Mouse (Mus musculus) hindbrain, embryonic 14.5 days (tissue): ENCODE results near the gene Sstr4. TPM values are rescaled to one million over a fixed set of nuclear protein-coding genes. Genes with fewer than 3 reads are reported as not detected.

ENCODE experiments used
- ATAC-seq: fragments of 200-750 bp; cut with Nextera tagmentation; 2 replicates; pipeline ENCODE4 v1.8.0; 2017; ENCODE audit warnings: moderate number of reproducible peaks, mild to moderate bottlenecking, moderate TSS enrichment, moderate library complexity; ENCODE audit not compliant: low FRiP score
- DNase-seq: peaks from one replicate; pipeline ENCODE4 v3.0.0-alpha.2; 2015; ENCODE audit warnings: low spot score
- H3K27ac ChIP-seq: fragments of 300-500 bp; sonication (generic); 2 replicates; pipeline ENCODE4 v1.5.1; 2014; ENCODE audit warnings: mild to moderate bottlenecking, moderate library complexity
- H3K27me3 ChIP-seq: fragments of 300-500 bp; sonication (generic); 2 replicates; pipeline ENCODE4 v1.6.1; 2014; ENCODE audit warnings: mild to moderate bottlenecking, low read length, mixed read lengths; ENCODE audit not compliant: control insufficient read depth, insufficient read depth
- H3K36me3 ChIP-seq: fragments of 300-500 bp; sonication (generic); replicated peaks from 2 replicates; pipeline ENCODE4 v1.6.1; 2014; ENCODE audit not compliant: control insufficient read depth, insufficient read depth
- H3K4me1 ChIP-seq: fragments of 300-500 bp; sonication (generic); replicated peaks from 2 replicates; pipeline ENCODE4 v1.6.1; 2014; ENCODE audit warnings: antibody characterized with exemption, low read length, mixed read lengths; ENCODE audit not compliant: control insufficient read depth, insufficient read depth
- H3K4me2 ChIP-seq: fragments of 300-500 bp; sonication (generic); replicated peaks from 2 replicates; pipeline ENCODE4 v1.6.1; 2014; ENCODE audit warnings: mild to moderate bottlenecking, moderate library complexity
- H3K4me3 ChIP-seq: fragments of 300-500 bp; sonication (generic); replicated peaks from 2 replicates; pipeline ENCODE4 v1.5.1; 2014; ENCODE audit warnings: mild to moderate bottlenecking, low read length
- H3K9ac ChIP-seq: fragments of 300-500 bp; sonication (generic); 2 replicates; pipeline ENCODE4 v1.6.1; 2014
- H3K9me3 ChIP-seq: fragments of 300-500 bp; sonication (generic); 2 replicates; pipeline ENCODE4 v1.6.1; 2016; ENCODE audit warnings: low read length; ENCODE audit not compliant: control insufficient read depth
- WGBS: fragments of 180-500 bp; shearing (Covaris S2); extraction: QIAGEN DNeasy Blood & Tissue Kit; methylation state at CpG from one replicate; pipeline ENCODE4 v1.1.7; 2014; 5-methylcytosine and 5-hydroxymethylcytosine counted together
- polyA plus RNA-seq: library from polyadenylated mRNA; unstranded; fragments of >200 nt; fragmentation: Nextera tagmentation; extraction: Ambion mirVana; gene quantifications from 2 replicates; pipeline ENCODE4 v1.2.1, GENCODE M21; 2014

Sstr4 gene
- polyA plus RNA-seq, 1 experiment from 2014 or later = 3.7 TPM

- no peaks in the 10 kb centered on the region for H3K27me3 ChIP-seq
- no peak overlapping the region for H3K4me2 ChIP-seq
- DNase-seq = no peak
- no peaks in the 10 kb centered on the region for H3K9me3 ChIP-seq
- no peaks in the 10 kb centered on the region for H3K36me3 ChIP-seq
- H3K27ac ChIP-seq = no peak overlapping the region
- no peak overlapping the region for H3K9ac ChIP-seq
- H3K4me1 ChIP-seq = no peaks in the 10 kb centered on the region
- no peak for ATAC-seq
- 65% methylated on average over 1 of the region's 1 CpGs for WGBS
- no peak overlapping the region for H3K4me3 ChIP-seq
These were observed 26.0 kb downstream of the Sstr4 start for GRCm38 (mm10) chr2:148421112-148421511.

GRCm38 (mm10) chr2:148421706-148422105, 26.6 kb downstream of the Sstr4 start:
- no peak overlapping the region for H3K4me2 ChIP-seq
- ATAC-seq (no peak), DNase-seq (no peak)
- no peaks in the 10 kb centered on the region for H3K9me3 ChIP-seq
- no peak overlapping the region for H3K9ac ChIP-seq
- H3K27ac ChIP-seq = no peak overlapping the region
- WGBS = 63% methylated on average over 1 of the region's 1 CpGs
- H3K4me3 ChIP-seq = no peak overlapping the region
- no peaks in the 10 kb centered on the region for H3K27me3 ChIP-seq
- H3K4me1 ChIP-seq = no peaks in the 10 kb centered on the region
- no peaks in the 10 kb centered on the region for H3K36me3 ChIP-seq

- no peak overlapping the region for H3K4me2 ChIP-seq
- DNase-seq = no peak
- H3K4me3 ChIP-seq = no peak overlapping the region
- no peaks in the 10 kb centered on the region for H3K4me1 ChIP-seq
- H3K27ac ChIP-seq = no peak overlapping the region
- no peak for ATAC-seq
- H3K36me3 ChIP-seq = no peaks in the 10 kb centered on the region
- 91% methylated on average over 5 of the region's 5 CpGs for WGBS
- no peak overlapping the region for H3K9ac ChIP-seq
- no peaks in the 10 kb centered on the region for H3K9me3 ChIP-seq
- no peaks in the 10 kb centered on the region for H3K27me3 ChIP-seq
These were observed 30.7 kb downstream of the Sstr4 start for GRCm38 (mm10) chr2:148425709-148426382.

- DNase-seq (no peak), ATAC-seq (no peak)
- WGBS = 85% methylated on average over 3 of the region's 3 CpGs
- H3K36me3 ChIP-seq = no peaks in the 10 kb centered on the region
- H3K9me3 ChIP-seq = no peaks in the 10 kb centered on the region
- H3K27me3 ChIP-seq = no peaks in the 10 kb centered on the region
- no peaks in the 10 kb centered on the region for H3K4me1 ChIP-seq
- no peak overlapping the region for H3K4me2 ChIP-seq
- H3K4me3 ChIP-seq = no peak overlapping the region
- H3K27ac ChIP-seq = no peak overlapping the region
- no peak overlapping the region for H3K9ac ChIP-seq
These were observed 32.4 kb downstream of the Sstr4 start for GRCm38 (mm10) chr2:148427553-148427952.

GRCm38 (mm10) chr2:148428523-148428922, 33.4 kb downstream of the Sstr4 start:
- DNase-seq = no peak
- 83% methylated on average over 3 of the region's 3 CpGs for WGBS
- H3K4me3 ChIP-seq = no peak overlapping the region
- no peaks in the 10 kb centered on the region for H3K27me3 ChIP-seq
- no peaks in the 10 kb centered on the region for H3K36me3 ChIP-seq
- no peak for ATAC-seq
- H3K27ac ChIP-seq = no peak overlapping the region
- no peaks in the 10 kb centered on the region for H3K9me3 ChIP-seq
- no peak overlapping the region for H3K4me2 ChIP-seq
- H3K4me1 ChIP-seq = no peaks in the 10 kb centered on the region
- H3K9ac ChIP-seq = no peak overlapping the region

- Histone ChIP-seq H3K9ac (no peak overlapping the region), H3K27ac (no peak overlapping the region), H3K4me3 (no peak overlapping the region), H3K4me2 (no peak overlapping the region), H3K9me3 (no peaks in the 10 kb centered on the region), H3K4me1 (no peaks in the 10 kb centered on the region), H3K27me3 (no peaks in the 10 kb centered on the region), H3K36me3 (no peaks in the 10 kb centered on the region)
- ATAC-seq (no peak), DNase-seq (no peak)
These were observed 33.9 kb downstream of the Sstr4 start for GRCm38 (mm10) chr2:148429001-148429505.

- 87% methylated on average over 4 of the region's 4 CpGs for whole genome bisulfite sequencing
- ATAC-seq (no peak), DNase-seq (no peak)
- H3K9ac ChIP-seq = no peak overlapping the region
- no peaks in the 10 kb centered on the region for H3K4me1 ChIP-seq
- H3K4me3 ChIP-seq = no peak overlapping the region
- H3K27ac ChIP-seq = no peak overlapping the region
- no peaks in the 10 kb centered on the region for H3K9me3 ChIP-seq
- no peaks in the 10 kb centered on the region for H3K27me3 ChIP-seq
- no peaks in the 10 kb centered on the region for H3K36me3 ChIP-seq
- H3K4me2 ChIP-seq = no peak overlapping the region
These were observed 35.8 kb downstream of the Sstr4 start for GRCm38 (mm10) chr2:148430941-148431340.

- ATAC-seq (no peak), DNase-seq (no peak)
- Histone ChIP-seq H3K27ac (no peak overlapping the region), H3K4me2 (no peak overlapping the region), H3K9me3 (no peaks in the 10 kb centered on the region), H3K9ac (no peak overlapping the region), H3K4me1 (no peaks in the 10 kb centered on the region), H3K27me3 (no peaks in the 10 kb centered on the region), H3K4me3 (no peak overlapping the region), H3K36me3 (no peaks in the 10 kb centered on the region)
- WGBS = 73% methylated on average over 2 of the region's 2 CpGs
These were observed 37.2 kb downstream of the Sstr4 start for GRCm38 (mm10) chr2:148432346-148432745.

- H3K9me3 ChIP-seq = no peaks in the 10 kb centered on the region
- WGBS = 50% methylated on average over 3 of the region's 3 CpGs
- DNase-seq = no peak
These were observed 41.1 kb downstream of the Sstr4 start for GRCm38 (mm10) chr2:148436285-148436684.

More at GRCm38 (mm10) chr2:148436285-148436684, 41.1 kb downstream of the Sstr4 start:
- Histone ChIP-seq H3K4me2 (no peak overlapping the region), H3K27ac (no peak overlapping the region), H3K36me3 (no peaks in the 10 kb centered on the region), H3K9ac (no peak overlapping the region), H3K4me3 (no peak overlapping the region), H3K27me3 (no peaks in the 10 kb centered on the region), H3K4me1 (no peaks in the 10 kb centered on the region)
- ATAC-seq = no peak
